Mouse (Mus musculus) CD4-positive helper T cell, adult 2 months (primary cell): ENCODE results near the gene Hoxb3.
A peak's percentile ranks its signal among the peaks of the same experiment; 100 is the strongest.

Source experiments
- DNase-seq: peaks from one replicate; pipeline ENCODE4 v3.0.0-alpha.2; 2012; ENCODE audit warnings: low read depth, missing footprints, low spot score

Hoxb3 gene

DNA sequence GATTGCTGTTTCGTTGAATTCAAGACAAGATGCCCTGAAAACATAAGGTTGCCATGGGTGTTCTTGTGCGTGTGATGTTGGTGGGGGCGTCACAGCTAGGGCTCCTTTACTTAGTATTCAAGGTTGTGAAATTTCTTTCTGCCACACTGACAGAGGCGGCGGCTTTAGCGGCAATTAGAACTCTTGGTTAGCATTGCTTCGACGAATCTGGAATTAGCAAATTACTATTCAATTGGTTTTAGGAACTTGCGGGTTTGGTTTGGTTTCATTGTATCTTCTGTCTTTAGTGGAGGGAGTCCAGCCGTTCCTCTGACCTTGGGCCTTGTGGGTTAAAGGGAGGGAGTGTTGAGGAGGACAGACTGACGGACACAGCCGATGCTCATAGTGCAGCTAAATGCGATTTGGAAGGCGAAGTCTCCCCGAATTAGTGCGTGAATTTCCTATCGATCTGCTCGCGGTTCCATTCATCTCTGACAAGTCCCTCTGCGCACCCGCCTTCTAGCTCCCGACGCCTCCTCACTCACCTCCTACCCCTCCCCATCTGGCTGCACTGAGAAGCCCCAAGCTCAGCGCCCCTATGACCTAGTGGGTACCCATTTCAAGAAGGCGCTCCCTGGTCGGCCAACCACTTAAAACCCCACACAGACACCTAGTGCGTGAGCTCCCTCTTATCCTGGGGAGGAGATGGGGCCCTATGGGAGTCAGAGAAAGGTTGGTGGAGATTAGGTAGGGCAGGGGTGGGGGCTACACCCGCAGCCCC lies 5.3 kb upstream of the Hoxb3 start, which contains the start of gene Hoxb4:
Gene Hoxb4 (plus strand): TSS at position 660 of the 760 bp plus-strand sequence.
- no peak for DNase-seq

DNA sequence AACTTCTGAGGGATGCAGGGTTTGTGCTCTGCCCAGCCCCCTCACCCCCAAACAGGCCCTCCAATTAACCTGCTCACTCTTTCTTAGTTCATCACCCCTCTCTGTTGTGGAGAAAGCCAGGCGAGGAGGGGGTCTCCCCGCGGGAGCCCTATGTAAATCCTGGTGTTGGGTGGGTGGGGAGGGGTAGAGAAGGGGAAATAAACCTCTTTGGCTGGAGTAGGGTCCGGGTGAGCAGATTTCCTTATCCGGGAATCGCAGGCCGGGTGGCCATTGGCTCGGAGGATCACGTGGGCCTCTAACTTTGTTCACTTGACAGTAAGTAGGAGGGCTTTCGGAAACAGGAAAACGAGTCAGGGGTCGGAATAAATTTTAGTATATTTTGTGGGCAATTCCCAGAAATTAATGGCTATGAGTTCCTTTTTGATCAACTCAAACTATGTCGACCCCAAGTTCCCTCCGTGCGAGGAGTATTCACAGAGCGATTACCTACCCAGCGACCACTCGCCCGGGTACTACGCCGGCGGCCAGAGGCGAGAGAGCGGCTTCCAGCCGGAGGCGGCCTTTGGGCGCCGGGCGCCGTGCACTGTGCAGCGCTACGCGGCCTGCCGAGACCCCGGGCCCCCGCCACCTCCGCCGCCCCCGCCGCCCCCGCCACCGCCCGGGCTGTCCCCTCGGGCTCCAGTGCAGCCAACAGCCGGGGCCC lies 4.6 kb upstream of the Hoxb3 start:
- peak; percentile 80 for DNase-seq

GRCm38 (mm10) chr11:96319071-96319902 lies 3.8 kb upstream of the Hoxb3 start:
- DNase-seq: peak; percentile 46

DNA sequence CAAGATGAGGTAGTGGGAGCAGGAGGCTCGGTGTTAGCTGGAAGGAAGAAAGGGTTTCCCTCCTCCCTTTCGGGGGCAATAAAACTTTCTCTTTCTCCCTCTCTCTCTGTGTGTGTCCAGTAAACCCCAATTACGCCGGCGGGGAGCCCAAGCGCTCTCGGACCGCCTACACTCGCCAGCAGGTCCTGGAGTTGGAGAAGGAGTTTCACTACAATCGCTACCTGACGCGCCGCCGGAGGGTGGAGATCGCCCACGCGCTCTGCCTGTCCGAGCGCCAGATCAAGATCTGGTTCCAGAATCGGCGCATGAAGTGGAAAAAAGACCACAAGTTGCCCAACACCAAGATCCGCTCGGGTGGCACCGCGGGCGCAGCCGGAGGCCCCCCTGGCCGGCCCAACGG lies 3.2 kb upstream of the Hoxb3 start:
- no peak for DNase-seq

DNA sequence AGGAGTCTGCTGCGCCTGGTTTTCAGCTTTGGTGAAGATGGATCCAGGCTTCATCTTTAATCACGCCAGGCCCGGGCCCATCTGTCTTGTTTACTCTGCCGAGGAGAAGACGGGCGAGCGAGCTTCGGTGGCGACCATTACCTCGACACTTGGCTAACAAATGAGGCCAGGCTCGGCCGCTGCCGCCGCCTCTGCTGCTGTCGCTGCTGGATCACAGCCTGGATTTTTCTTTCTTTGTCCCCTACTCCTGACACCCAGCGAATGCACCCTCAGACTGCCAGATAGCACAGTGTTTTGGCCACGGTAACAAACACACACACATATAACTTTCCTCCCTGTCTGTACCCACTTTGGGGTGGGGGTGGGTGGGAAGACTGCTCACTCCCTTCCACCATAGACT lies 2.4 kb upstream of the Hoxb3 start:
- DNase-seq: no peak

- no peak for DNase-seq
These were observed 1.3 kb upstream of the Hoxb3 start for GRCm38 (mm10) chr11:96321846-96322245.

- no peak for DNase-seq
These were observed 388 bp upstream of the Hoxb3 start for GRCm38 (mm10) chr11:96322738-96323137.

DNA sequence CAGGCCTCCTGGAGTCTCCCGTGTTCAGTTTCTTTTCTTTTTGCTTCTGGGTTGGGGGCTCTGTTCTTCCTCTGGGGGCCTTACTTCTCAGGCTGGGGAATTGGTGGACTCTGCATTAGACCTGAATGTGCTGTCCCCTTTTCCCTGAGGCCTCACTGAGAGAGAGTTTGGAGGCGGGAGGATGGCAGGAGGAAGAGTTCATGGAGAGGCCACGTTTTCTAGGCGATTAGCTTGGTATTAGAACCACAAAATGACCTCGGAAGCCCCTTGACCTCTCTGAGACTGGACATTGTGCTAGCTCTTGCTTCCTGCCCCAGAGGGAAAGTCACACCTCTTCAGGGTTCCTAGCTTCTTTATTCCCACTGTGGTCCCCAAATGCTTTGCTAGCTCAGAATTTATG lies 999 bp downstream of the Hoxb3 start:
- no peak for DNase-seq

DNA sequence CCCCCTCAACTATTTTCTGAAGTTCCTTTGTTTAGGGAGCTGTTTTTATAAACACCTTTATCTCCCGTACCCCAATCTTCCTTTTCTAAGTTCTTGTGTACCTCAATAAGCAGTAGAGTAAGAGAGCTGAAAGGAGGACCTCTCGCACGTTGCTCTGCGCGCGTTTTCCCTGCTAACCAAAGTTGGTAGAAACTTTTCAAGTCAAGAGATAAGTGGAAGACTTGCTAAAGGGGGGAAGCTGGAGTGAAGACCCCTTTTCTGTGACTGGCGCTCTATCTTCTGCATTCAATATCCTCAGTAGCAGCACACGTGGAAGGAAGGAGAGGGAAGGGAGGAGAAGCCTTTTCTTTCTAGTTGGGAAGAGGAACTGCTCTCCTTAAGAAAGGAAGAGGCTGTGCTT lies 1.8 kb downstream of the Hoxb3 start:
- no peak for DNase-seq

DNA sequence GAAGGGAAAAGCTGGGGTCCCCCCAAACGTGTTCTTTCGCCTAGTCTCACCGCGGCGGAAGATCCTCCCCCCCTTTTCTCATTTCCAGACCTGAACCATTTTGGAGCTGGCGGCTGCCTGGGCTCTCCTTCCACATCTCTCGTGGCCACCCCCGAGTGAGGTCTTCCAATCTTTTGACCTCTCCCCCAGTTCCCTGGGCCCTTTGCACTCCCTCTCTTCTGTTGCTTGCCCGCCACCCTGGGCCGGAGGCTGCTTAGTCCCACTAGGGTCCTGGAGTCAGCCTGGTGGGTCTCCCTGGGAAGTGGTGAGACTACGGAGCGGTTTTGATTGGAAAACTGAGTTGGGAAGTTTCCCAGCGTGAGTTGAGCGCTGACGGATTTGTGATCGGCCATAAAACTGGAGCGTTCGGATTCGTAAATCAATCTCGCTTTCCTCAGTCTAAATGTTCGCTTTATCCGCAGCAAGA lies 2.7 kb downstream of the Hoxb3 start:
- DNase-seq: no peak

GRCm38 (mm10) chr11:96326705-96327104 lies 3.6 kb downstream of the Hoxb3 start:
- DNase-seq: no peak

DNA sequence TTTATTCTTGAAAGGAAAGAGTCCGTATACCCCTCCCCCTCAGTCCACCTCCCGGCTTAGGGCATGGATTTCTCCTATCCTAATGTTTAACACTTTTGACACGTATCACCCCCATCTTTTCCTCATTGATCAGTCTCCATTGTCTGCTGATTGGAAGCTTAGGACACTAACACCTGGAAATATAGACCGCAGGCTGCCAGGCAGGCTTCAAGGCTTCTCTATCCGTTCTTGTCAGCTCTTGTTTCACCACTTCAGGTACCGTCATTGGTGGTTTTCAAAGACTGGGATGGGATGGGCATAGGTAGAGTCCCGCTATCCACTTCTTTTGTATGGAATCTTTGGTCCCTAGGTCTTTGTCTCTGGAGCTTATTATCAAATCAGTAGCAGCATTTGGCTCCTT lies 4.0 kb downstream of the Hoxb3 start:
- no peak for DNase-seq

GRCm38 (mm10) chr11:96327750-96328149 lies 4.6 kb downstream of the Hoxb3 start:
- DNase-seq: no peak

DNA sequence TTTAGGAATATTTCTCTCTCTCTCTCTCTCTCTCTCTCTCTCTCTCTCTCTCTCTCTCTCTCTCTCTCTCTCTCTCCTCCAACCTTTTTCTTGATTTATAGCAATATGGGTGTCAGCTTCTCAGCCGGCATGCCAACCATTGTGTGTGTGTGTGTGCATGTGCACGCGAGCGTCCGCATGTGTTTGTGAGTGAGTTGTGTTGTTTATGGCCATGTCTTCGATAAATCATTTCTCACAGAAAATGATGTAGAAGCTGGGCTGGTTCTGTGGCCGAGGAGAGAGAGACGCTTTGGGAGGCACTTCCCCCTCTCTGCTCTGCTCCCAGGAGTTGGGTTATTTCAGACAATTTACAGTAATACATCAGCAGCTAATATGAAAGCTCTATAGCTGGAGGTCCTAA lies 5.5 kb downstream of the Hoxb3 start:
- DNase-seq: no peak

GRCm38 (mm10) chr11:96332105-96332504 lies 9.0 kb downstream of the Hoxb3 start:
- DNase-seq: no peak

DNA sequence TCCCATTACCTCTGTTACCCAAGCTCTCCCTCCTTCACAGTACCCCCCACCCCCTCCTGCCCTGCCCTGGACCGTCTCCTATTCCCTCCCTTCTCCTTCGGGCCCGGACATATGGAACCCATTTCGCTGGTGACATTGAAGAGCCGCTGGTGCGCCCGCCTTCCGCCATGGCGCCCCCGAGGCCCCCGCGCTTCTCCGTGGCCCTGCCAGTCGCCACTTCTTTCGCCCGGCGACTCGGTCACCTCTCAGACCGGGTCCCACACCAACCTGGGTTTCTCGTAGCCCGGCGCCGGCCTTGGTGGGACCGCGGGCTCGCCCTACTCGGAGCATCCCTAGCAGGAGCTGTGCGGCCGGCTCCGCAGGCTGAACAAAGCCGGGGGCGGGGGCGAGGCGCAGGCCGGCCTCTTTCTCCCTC lies 9.5 kb downstream of the Hoxb3 start:
- DNase-seq: no peak

DNA sequence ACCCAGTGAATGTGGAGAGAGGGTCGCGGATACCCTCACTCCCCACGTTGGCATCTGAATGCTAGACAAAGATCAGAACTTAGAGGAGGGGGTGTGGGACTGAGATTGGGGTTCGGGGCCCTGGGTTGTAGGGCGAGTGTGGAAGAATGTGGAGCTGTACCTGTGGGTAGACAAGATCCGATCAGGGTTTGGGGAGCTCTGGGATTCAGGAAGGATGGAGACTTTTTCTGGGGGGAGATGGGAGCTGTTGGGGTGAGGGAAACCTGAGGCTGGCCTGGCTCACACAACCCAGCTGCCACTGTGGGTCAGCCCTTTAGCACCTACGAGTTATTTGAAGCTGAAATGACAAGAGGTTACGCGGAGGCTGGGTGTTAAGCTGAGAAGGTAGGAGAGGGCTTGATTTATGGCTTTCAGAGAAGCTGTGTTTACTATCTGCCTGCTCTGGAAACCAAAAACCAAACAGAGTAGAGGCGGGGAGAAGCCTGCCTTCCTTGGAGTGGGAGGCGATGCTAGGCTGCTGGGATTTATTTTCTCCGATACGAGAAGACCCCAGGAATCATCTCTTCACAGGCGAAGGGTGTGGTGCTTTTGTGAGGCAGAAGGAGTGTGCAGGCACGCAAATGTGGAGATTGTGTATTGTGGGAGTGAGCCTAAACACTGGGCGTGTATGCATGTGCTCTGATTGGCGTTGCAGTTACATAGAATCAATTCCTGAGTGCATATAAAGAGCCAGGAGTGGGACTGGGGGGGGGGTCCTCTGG lies 10.3 kb downstream of the Hoxb3 start:
- DNase-seq: no peak

- DNase-seq: no peak
These were observed 10.9 kb downstream of the Hoxb3 start for GRCm38 (mm10) chr11:96334002-96334364.

- DNase-seq: no peak
These were observed 11.9 kb downstream of the Hoxb3 start for GRCm38 (mm10) chr11:96334998-96335397.

DNA sequence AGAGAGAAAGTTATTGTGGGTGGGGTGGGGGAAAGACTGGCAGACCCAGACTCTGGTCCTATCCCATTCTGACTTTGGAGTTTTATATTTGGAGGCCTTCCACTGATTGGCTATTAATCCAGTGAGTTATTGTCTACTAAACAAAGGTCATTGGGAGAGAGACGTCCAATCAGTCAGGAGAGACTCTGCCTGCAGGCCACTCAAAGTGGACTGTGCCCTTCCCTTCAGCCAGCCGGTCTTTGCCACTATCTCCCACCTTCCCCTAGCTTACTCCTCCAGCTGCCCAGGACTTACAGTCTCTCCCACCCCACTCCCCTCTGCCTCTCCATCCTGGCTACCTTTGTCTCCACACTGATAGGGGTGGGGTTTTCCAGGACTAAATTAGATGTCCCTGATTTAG lies 13.5 kb downstream of the Hoxb3 start:
- no peak for DNase-seq

- DNase-seq: no peak
These were observed 13.9 kb downstream of the Hoxb3 start for GRCm38 (mm10) chr11:96337026-96337425.
